In the genomic region with DNA sequence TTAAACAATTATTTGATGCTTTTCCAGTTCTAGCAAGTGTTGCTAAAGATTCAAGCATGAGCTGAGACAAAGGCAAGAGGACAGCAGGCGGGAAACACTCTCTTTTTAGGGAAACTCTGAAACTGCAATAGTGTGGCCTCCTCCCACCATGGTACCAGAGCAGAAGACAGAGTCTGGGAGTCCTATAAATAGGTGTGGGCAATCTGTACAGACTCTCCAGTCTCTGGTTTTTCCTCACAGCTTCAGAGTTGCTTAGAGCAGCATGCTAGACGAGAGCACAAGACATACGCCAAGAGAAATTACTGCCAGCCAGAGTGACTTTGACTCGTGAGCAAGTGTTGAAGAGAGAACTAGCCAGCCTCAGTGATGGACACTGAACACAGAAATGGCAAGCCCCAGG, we compare ENCODE assay signal across 23 mouse cellular contexts.
DNase-seq lines count a peak whose midpoint lies in the region; ATAC-seq lines count a peak whose summit lies in the region.
"Had no signal": no experiment of that assay in that cellular context is flagged by ENCODE, and none has a peak within 500 bp of the region (broad histone marks: within the 10 kb centered on the region; RNA-seq: fewer than 3 reads in every experiment).

No protein-coding gene starts in this region.

- no peaks in the 10 kb centered on the region for H3K4me1 ChIP-seq in hindbrain, embryonic 13.5 days (replicated peaks)
- H3K4me1 ChIP-seq: embryonic facial prominence, embryonic 15.5 days; forebrain, embryonic 10.5 days; forebrain, embryonic 15.5 days; heart, embryonic 12.5 days; hindbrain, embryonic 10.5 days had no signal

- H3K9me3 ChIP-seq in hindbrain, embryonic 13.5 days, result no peaks in the 10 kb centered on the region
- H3K9me3 ChIP-seq: embryonic facial prominence, embryonic 15.5 days; forebrain, embryonic 10.5 days; forebrain, embryonic 15.5 days; heart, embryonic 12.5 days; hindbrain, embryonic 10.5 days had no signal

- no peaks in the 10 kb centered on the region for H3K27me3 ChIP-seq in hindbrain, embryonic 13.5 days
- H3K27me3 ChIP-seq: CH12.LX; embryonic facial prominence, embryonic 15.5 days; forebrain, embryonic 15.5 days; heart, embryonic 12.5 days; Patski had no signal

- no peak overlapping the region for H3K4me2 ChIP-seq in hindbrain, embryonic 13.5 days
- H3K4me2 ChIP-seq: embryonic facial prominence, embryonic 15.5 days; forebrain, embryonic 15.5 days; heart, embryonic 12.5 days had no signal

- no peak overlapping the region for H3K4me3 ChIP-seq in hindbrain, embryonic 13.5 days
- H3K4me3 ChIP-seq: embryonic facial prominence, embryonic 15.5 days; erythroblast, embryonic 14.5 days; forebrain, embryonic 10.5 days; forebrain, embryonic 15.5 days; heart, embryonic 12.5 days; hindbrain, embryonic 10.5 days had no signal

- 86% methylated on average over 4 of the region's 4 CpGs for WGBS in hindbrain, embryonic 13.5 days

- peak; percentile 95 for ATAC-seq in frontal cortex, adult (ENCODE audit: low TSS enrichment)
- no peak for ATAC-seq in hindbrain, embryonic 13.5 days (ENCODE audit: low FRiP score)
- ATAC-seq: activated CD4-positive, CD25-positive, alpha-beta regulatory T cell, adult 4 months; forebrain, embryonic 15.5 days; hindbrain, embryonic 16.5 days; Patski had no signal

- DNase-seq in frontal cortex, postnatal 25 days (ENCODE audit: low spot score in 2 of 2), result no peak
- DNase-seq in frontal cortex, adult 2 months (ENCODE audit: extremely low spot score in 1 of 2, low spot score in 1 of 2), result peak; percentile 19 to 23
- peak; percentile 7 to 67 for DNase-seq in left cerebral cortex, postnatal 25 days (ENCODE audit: low spot score in 2 of 2)
- peak; percentile 7 to 13 for DNase-seq in right cerebral cortex, postnatal 36 days (ENCODE audit: low spot score in 2 of 2)
- no peak for DNase-seq in lung, postnatal 4 days
- no peak for DNase-seq in thymus, postnatal 14 days
- DNase-seq: adrenal gland, postnatal 14 days; cerebellum, adult 2 months; cerebellum, postnatal 14 days; embryo, embryonic 11 days; gastrocnemius, postnatal 14 days had no signal

- no peak overlapping the region for H3K27ac ChIP-seq in hindbrain, embryonic 13.5 days
- H3K27ac ChIP-seq: embryonic facial prominence, embryonic 15.5 days; forebrain, embryonic 10.5 days; forebrain, embryonic 15.5 days; hindbrain, embryonic 10.5 days had no signal

- intact Hi-C loops in left cerebral cortex, postnatal 25 days (cut with DNase I), result no loop called here

- no peaks in the 10 kb centered on the region for H3K36me3 ChIP-seq in hindbrain, embryonic 13.5 days
- H3K36me3 ChIP-seq: embryonic facial prominence, embryonic 15.5 days; forebrain, embryonic 10.5 days; forebrain, embryonic 15.5 days; heart, embryonic 12.5 days; hindbrain, embryonic 10.5 days had no signal

- H3K9ac ChIP-seq in hindbrain, embryonic 13.5 days, result no peak overlapping the region
- H3K9ac ChIP-seq: embryonic facial prominence, embryonic 15.5 days; forebrain, embryonic 15.5 days; heart, embryonic 12.5 days had no signal

Comparison
In these comparisons a context has a peak if more than half of its experiments do, and no peak if none do; other contexts are left out.
1. DNase-seq: peak in frontal cortex, adult 2 months (2 of 2), left cerebral cortex, postnatal 25 days (2 of 2) and right cerebral cortex, postnatal 36 days (2 of 2); none in frontal cortex, postnatal 25 days (0 of 2), lung, postnatal 4 days (0 of 2) and thymus, postnatal 14 days (single experiment).